Mouse (Mus musculus): Measurements from ENCODE around the gene Gcc1.

Gcc1 gene

GRCm38 (mm10) chr6:28422651-28423290 lies 5.4 kb downstream of the Gcc1 start:
- no peak for DNase-seq (ENCODE audit: low read depth, low spot score)

GRCm38 (mm10) chr6:28421469-28422000 lies 6.7 kb downstream of the Gcc1 start:
- DNase-seq (ENCODE audit: low read depth, low spot score) = peak; percentile 90

- DNase-seq (ENCODE audit: low read depth, low spot score) = no peak
Observed at GRCm38 (mm10) chr6:28420865-28421264, 7.3 kb downstream of the Gcc1 start.

GRCm38 (mm10) chr6:28420361-28420760 lies 7.8 kb downstream of the Gcc1 start:
- DNase-seq (ENCODE audit: low read depth, low spot score) = no peak

- no peak for DNase-seq (ENCODE audit: low read depth, low spot score)
Observed at GRCm38 (mm10) chr6:28419673-28420072, 8.5 kb downstream of the Gcc1 start.

GRCm38 (mm10) chr6:28418449-28418848 lies 9.7 kb downstream of the Gcc1 start:
- no peak for DNase-seq (ENCODE audit: low read depth, low spot score)

GRCm38 (mm10) chr6:28416981-28417380 lies 11.2 kb downstream of the Gcc1 start:
- DNase-seq (ENCODE audit: low read depth, low spot score) = no peak

GRCm38 (mm10) chr6:28411236-28411635 lies 17.0 kb downstream of the Gcc1 start:
- DNase-seq (ENCODE audit: low read depth, low spot score) = no peak

GRCm38 (mm10) chr6:28410053-28410452 lies 18.1 kb downstream of the Gcc1 start:
- DNase-seq (ENCODE audit: low read depth, low spot score) = no peak

GRCm38 (mm10) chr6:28399791-28400190 lies 28.4 kb downstream of the Gcc1 start:
- DNase-seq (ENCODE audit: low read depth, low spot score) = no peak

- no peak for DNase-seq (ENCODE audit: low read depth, low spot score)
Observed at GRCm38 (mm10) chr6:28398726-28399125, 29.5 kb downstream of the Gcc1 start.

GRCm38 (mm10) chr6:28397681-28398203 lies 30.4 kb downstream of the Gcc1 start, which contains the start of gene Zfp800:
Gene Zfp800, minus strand, starts transcription at chr6:28398005.
- DNase-seq (ENCODE audit: low read depth, low spot score) = peak; percentile 44

- DNase-seq (ENCODE audit: low read depth, low spot score) = no peak
Observed at GRCm38 (mm10) chr6:28396853-28397457, 31.2 kb downstream of the Gcc1 start.

GRCm38 (mm10) chr6:28396051-28396852 lies 31.9 kb downstream of the Gcc1 start:
- DNase-seq (ENCODE audit: low read depth, low spot score) = peak; percentile 10

- no peak for DNase-seq (ENCODE audit: low read depth, low spot score)
Observed at GRCm38 (mm10) chr6:28389038-28389437, 39.2 kb downstream of the Gcc1 start.

- no peak for DNase-seq (ENCODE audit: low read depth, low spot score)
Observed at GRCm38 (mm10) chr6:28385169-28385568, 43.0 kb downstream of the Gcc1 start.

- DNase-seq (ENCODE audit: low read depth, low spot score) = no peak
Observed at GRCm38 (mm10) chr6:28381983-28382382, 46.2 kb downstream of the Gcc1 start.

- no peak for DNase-seq (ENCODE audit: low read depth, low spot score)
Observed at GRCm38 (mm10) chr6:28369966-28370683, 58.1 kb downstream of the Gcc1 start.

- DNase-seq (ENCODE audit: low read depth, low spot score) = no peak
Observed at GRCm38 (mm10) chr6:28367575-28367974, 60.6 kb downstream of the Gcc1 start.

All from forelimb bud, embryonic 11.5 days (tissue).